Mouse (Mus musculus) kidney, adult 2 months (tissue): ENCODE results near the gene Kcnh1.

Experiments
- CTCF ChIP-seq: fragments of 200-500 bp; conservative IDR thresholded peaks from 2 replicates; pipeline ENCODE4 v1.5.1; 2011; ENCODE audit warnings: low read depth, mild to moderate bottlenecking, control low read depth, low read length, moderate library complexity, mixed read lengths; ENCODE audit not compliant: insufficient read depth, insufficient read length
- POLR2A ChIP-seq: fragments of 200-500 bp; IDR thresholded peaks from one replicate; pipeline ENCODE4 v1.6.1; 2011; ENCODE audit warnings: low read depth, low read length, control low read depth

DNA sequence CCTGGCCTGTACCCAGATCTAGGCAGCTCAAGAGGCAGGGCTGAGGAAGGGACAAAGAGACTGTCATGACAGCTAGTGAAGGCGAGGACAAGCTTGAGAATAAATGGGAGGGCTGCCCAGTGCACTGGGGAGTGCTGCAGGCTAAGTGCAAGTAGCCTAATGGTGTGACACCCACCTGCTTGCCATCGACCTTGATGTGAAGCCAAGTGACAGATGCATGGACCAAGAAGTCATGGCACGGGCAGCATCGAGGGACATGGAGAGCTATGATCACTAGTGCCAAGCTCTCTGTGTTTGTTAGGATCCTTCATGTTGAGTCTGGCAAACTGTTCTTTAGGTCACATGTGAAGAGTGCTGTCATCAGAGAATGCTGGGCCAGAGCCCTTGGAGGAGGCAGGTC is 313.1 kb downstream of the Kcnh1 start:
- no peak for TF ChIP-seq CTCF
- no peak for TF ChIP-seq POLR2A
